Mouse (Mus musculus) limb, embryonic 12.5 days (tissue): Measurements from ENCODE around the gene Tnn. TPM values are rescaled to one million over a fixed set of nuclear protein-coding genes. Genes with fewer than 3 reads are reported as not detected.

Experiments
- ATAC-seq: fragments of 200-750 bp; cut with Nextera tagmentation; 2 replicates; pipeline ENCODE4 v1.8.0; 2017; ENCODE audit warnings: low read depth, moderate TSS enrichment; ENCODE audit not compliant: insufficient number of reproducible peaks, insufficient read depth, low FRiP score, low TSS enrichment
- H3K27ac ChIP-seq: fragments of 300-500 bp; sonication (generic); 2 replicates; pipeline ENCODE4 v1.5.1; 2016; ENCODE audit warnings: mild to moderate bottlenecking, moderate library complexity
- H3K27me3 ChIP-seq: fragments of 300-500 bp; sonication (generic); 2 replicates; pipeline ENCODE4 v1.6.1; 2016; ENCODE audit warnings: mild to moderate bottlenecking, moderate library complexity
- H3K36me3 ChIP-seq: fragments of 300-500 bp; sonication (generic); 2 replicates; pipeline ENCODE4 v1.6.1; 2016; ENCODE audit warnings: mild to moderate bottlenecking, moderate library complexity
- H3K4me1 ChIP-seq: fragments of 300-500 bp; sonication (generic); replicated peaks from 2 replicates; pipeline ENCODE4 v1.6.1; 2016
- H3K4me2 ChIP-seq: fragments of 300-500 bp; sonication (generic); 2 replicates; pipeline ENCODE4 v1.6.1; 2016; ENCODE audit warnings: mild to moderate bottlenecking, moderate library complexity
- H3K4me3 ChIP-seq: fragments of 300-500 bp; sonication (generic); replicated peaks from 2 replicates; pipeline ENCODE4 v1.5.1; 2016; ENCODE audit warnings: mild to moderate bottlenecking
- H3K9ac ChIP-seq: fragments of 300-500 bp; sonication (generic); replicated peaks from 2 replicates; pipeline ENCODE4 v1.6.1; 2016; ENCODE audit warnings: mild to moderate bottlenecking, moderate library complexity
- H3K9me3 ChIP-seq: fragments of 300-500 bp; sonication (generic); 2 replicates; pipeline ENCODE4 v1.6.1; 2016; ENCODE audit warnings: mild to moderate bottlenecking, moderate library complexity
- WGBS: fragments of 180-500 bp; shearing (Covaris S2); methylation state at CpG from one replicate; pipeline ENCODE4 v1.1.7; 2016; 5-methylcytosine and 5-hydroxymethylcytosine counted together
- polyA plus RNA-seq: library from polyadenylated mRNA; unstranded; fragments of >200 nt; fragmentation: Nextera tagmentation; extraction: Ambion mirVana; gene quantifications from 2 replicates; pipeline ENCODE4 v1.2.1, GENCODE M21; 2016

The Tnn gene
- polyA plus RNA-seq, 1 experiment from 2014 or later, result 0.14 TPM

- no peaks in the 10 kb centered on the region for H3K9me3 ChIP-seq
- H3K27ac ChIP-seq, result no peak overlapping the region
- no peak for ATAC-seq
- 88% methylated on average over 2 of the region's 2 CpGs for WGBS
- no peaks in the 10 kb centered on the region for H3K27me3 ChIP-seq
- H3K36me3 ChIP-seq, result no peaks in the 10 kb centered on the region
- H3K4me2 ChIP-seq, result no peak overlapping the region
- H3K4me3 ChIP-seq, result no peak overlapping the region
- no peak overlapping the region for H3K9ac ChIP-seq
- H3K4me1 ChIP-seq, result no peaks in the 10 kb centered on the region
Observed at GRCm38 (mm10) chr1:160052556-160053315, 100.6 kb downstream of the Tnn start.

DNA sequence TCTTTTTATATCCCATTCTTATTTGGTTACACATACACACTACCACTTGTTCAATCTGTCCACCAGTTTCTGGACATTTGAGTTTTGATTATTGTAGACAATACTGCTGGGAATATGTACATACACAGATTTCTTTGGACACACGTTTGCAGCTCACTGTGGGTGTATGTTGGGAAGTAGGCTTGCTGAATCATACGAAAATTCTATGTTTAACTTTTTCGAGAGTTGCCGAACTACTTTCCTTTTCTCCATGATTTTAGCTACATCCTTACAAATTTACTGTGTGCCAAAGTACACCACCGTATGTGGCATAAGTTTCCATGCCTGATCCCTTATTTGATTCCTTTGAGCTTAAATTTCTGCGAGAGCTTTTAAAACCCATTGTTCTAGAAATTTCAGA, 102.5 kb downstream of the Tnn start:
- no peak for ATAC-seq

DNA sequence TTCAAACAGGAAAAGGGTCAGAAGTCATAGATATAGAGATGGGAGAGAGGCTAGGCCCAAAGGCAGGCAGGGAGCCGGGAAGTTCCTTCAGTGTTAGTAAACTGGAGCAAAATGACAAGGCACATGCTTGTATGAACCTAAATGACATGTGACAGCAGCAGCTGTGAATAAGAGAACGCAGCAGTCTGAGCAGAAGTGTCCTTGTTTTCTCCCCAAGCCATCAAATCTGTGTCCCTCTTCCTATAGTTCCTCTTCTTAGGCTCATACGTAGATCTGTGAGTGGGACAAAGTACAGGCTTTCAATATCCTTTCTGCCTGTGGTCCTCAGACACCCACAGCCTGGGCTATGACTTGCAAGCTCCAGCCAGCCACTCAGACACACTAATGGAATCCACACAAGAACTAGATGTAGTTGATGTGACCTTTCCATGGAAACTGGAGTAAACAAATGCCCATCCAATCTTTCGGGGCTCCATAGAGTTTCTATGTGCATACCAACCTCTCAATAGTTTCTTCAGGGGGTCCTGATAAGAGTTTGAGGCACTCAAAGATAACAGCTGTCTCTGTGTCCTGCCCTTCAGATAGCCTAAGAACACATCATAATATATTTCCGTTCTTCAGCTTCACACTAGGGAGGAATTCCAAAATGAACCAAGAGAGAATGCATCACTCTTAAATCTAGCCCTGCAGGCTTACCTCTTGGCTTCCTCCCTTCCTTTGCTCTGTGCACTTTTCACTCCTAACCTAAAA, 104.1 kb downstream of the Tnn start:
- Histone ChIP-seq H3K27ac (no peak overlapping the region), H3K9ac (no peak overlapping the region), H3K9me3 (no peaks in the 10 kb centered on the region), H3K36me3 (no peaks in the 10 kb centered on the region), H3K4me3 (no peak overlapping the region), H3K4me2 (no peak overlapping the region), H3K27me3 (no peaks in the 10 kb centered on the region), H3K4me1 (no peaks in the 10 kb centered on the region)
- ATAC-seq, result no peak
- WGBS, result 83% methylated on average over 5 of the region's 5 CpGs

More for the DNA sequence above, 102.5 kb downstream of the Tnn start:
- Histone ChIP-seq H3K4me2 (no peak overlapping the region), H3K27ac (no peak overlapping the region), H3K9me3 (no peaks in the 10 kb centered on the region), H3K4me3 (no peak overlapping the region), H3K36me3 (no peaks in the 10 kb centered on the region), H3K4me1 (no peaks in the 10 kb centered on the region), H3K9ac (no peak overlapping the region), H3K27me3 (no peaks in the 10 kb centered on the region)
- WGBS, result 86% methylated on average over 6 of the region's 6 CpGs

- no peaks in the 10 kb centered on the region for H3K9me3 ChIP-seq
- H3K27ac ChIP-seq, result no peak overlapping the region
- no peaks in the 10 kb centered on the region for H3K4me1 ChIP-seq
- 89% methylated on average over 7 of the region's 7 CpGs for WGBS
- no peak overlapping the region for H3K4me3 ChIP-seq
- ATAC-seq, result no peak
- no peak overlapping the region for H3K9ac ChIP-seq
- H3K4me2 ChIP-seq, result no peak overlapping the region
- no peaks in the 10 kb centered on the region for H3K36me3 ChIP-seq
- 0 out of 2 replicates have a peak, but pooled peaks cover 7% of the 10 kb centered on the region for H3K27me3 ChIP-seq
Observed at GRCm38 (mm10) chr1:160047481-160047931, 105.9 kb downstream of the Tnn start.

DNA sequence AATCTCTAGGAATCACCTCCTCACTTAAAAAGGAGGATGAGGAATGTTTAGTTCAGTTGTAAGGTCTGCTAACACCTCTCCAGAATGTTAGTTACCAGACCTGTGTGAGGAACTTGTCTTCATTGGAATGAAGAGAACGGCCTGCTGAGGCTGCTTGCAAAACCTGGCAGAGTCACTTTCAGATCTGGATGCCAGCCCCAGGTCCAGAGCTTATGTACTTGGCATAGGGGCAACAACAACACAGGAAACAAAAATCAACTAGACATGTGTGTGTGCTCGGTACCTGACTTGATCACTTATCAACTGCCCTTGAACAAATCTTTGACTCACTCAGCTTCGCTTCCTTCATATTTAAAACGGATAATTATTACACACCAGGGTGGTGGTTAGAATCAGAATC, 106.6 kb downstream of the Tnn start:
- ATAC-seq, result no peak
- WGBS, result 71% methylated on average over 4 of the region's 4 CpGs
- no peaks in the 10 kb centered on the region for H3K9me3 ChIP-seq
- H3K27me3 ChIP-seq, result 0 out of 2 replicates have a peak, but pooled peaks cover 7% of the 10 kb centered on the region
- no peaks in the 10 kb centered on the region for H3K4me1 ChIP-seq
- no peak overlapping the region for H3K4me2 ChIP-seq
- no peak overlapping the region for H3K9ac ChIP-seq
- H3K27ac ChIP-seq, result no peak overlapping the region
- H3K36me3 ChIP-seq, result no peaks in the 10 kb centered on the region
- H3K4me3 ChIP-seq, result no peak overlapping the region

- H3K27ac ChIP-seq, result no peak overlapping the region
- no peak for ATAC-seq
- H3K4me1 ChIP-seq, result no peaks in the 10 kb centered on the region
- H3K27me3 ChIP-seq, result 0 out of 2 replicates have a peak, but pooled peaks cover 7% of the 10 kb centered on the region
- H3K4me3 ChIP-seq, result no peak overlapping the region
- H3K9me3 ChIP-seq, result no peaks in the 10 kb centered on the region
- H3K4me2 ChIP-seq, result no peak overlapping the region
- H3K36me3 ChIP-seq, result no peaks in the 10 kb centered on the region
- no peak overlapping the region for H3K9ac ChIP-seq
- WGBS, result 90% methylated on average over 5 of the region's 5 CpGs
Observed at GRCm38 (mm10) chr1:160045971-160046370, 107.4 kb downstream of the Tnn start.

DNA sequence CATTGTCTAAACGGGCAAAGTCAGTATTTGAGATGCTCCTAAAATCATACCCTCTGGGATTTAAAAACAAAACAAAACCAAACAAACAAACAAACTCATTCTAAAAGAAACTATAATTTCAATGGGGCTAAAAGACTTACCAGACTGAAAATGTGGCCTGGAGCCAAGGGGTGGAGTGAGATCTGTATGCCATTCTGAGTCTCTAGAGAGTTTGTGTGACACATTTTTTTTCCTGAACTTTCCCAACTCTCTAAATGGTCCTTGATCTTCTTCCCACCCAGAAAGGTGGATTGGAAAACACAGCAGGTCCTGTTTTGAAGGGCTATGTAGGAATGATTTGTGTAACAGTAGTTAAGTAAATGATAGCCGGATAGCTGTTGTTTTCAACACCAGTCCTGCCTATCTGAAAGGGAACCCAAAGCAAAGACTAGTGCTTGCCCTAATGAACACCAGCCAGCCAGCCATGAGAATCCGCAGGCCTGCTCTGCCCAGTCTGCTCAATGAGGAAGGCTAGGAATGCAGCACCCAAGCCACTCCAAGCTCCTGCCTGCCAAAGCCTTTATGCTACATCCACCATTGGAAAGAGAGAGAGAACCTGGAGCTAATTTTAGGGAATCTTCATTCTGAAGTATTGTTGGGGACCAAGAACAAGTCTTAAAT, 108.2 kb downstream of the Tnn start:
- H3K36me3 ChIP-seq, result no peaks in the 10 kb centered on the region
- H3K27me3 ChIP-seq, result 0 out of 2 replicates have a peak, but pooled peaks cover 7% of the 10 kb centered on the region
- H3K4me3 ChIP-seq, result peak overlapping the region; percentile 49; the same call in 1 of the 2 replicates
- H3K27ac ChIP-seq, result no peak overlapping the region
- no peaks in the 10 kb centered on the region for H3K9me3 ChIP-seq
- 59% methylated on average over 3 of the region's 3 CpGs for WGBS
- ATAC-seq, result no peak
- no peaks in the 10 kb centered on the region for H3K4me1 ChIP-seq
- peak overlapping the region; percentile 76 for H3K4me2 ChIP-seq
- H3K9ac ChIP-seq, result no peak overlapping the region

- Histone ChIP-seq H3K36me3 (no peaks in the 10 kb centered on the region), H3K4me1 (no peaks in the 10 kb centered on the region), H3K27me3 (0 out of 2 replicates have a peak, but pooled peaks cover 7% of the 10 kb centered on the region), H3K4me3 (peak within 1 kb of the TSS; percentile 49), H3K9me3 (no peaks in the 10 kb centered on the region), H3K27ac (no peak within 1 kb of the TSS), H3K4me2 (peak within 1 kb of the TSS; percentile 76), H3K9ac (peak within 1 kb of the TSS; percentile 63)
- ATAC-seq, result peak; percentile 74
- WGBS, result 3% methylated on average over 33 of the region's 33 CpGs
Observed at GRCm38 (mm10) chr1:160044237-160045021, 109.0 kb downstream of the Tnn start, which contains the start of gene 4930523C07Rik. Gene 4930523C07Rik, plus strand, starts transcription at chr1:160044382.

GRCm38 (mm10) chr1:160043271-160043975, 110.0 kb downstream of the Tnn start:
- H3K4me2 ChIP-seq, result peak overlapping the region; percentile 76
- no peaks in the 10 kb centered on the region for H3K9me3 ChIP-seq
- H3K36me3 ChIP-seq, result no peaks in the 10 kb centered on the region
- no peak overlapping the region for H3K27ac ChIP-seq
- WGBS, result 89% methylated on average over 13 of the region's 13 CpGs
- H3K27me3 ChIP-seq, result 0 out of 2 replicates have a peak, but pooled peaks cover 7% of the 10 kb centered on the region
- no peak overlapping the region for H3K9ac ChIP-seq
- H3K4me1 ChIP-seq, result no peaks in the 10 kb centered on the region
- H3K4me3 ChIP-seq, result no peak overlapping the region
- no peak for ATAC-seq

- Histone ChIP-seq H3K27me3 (0 out of 2 replicates have a peak, but pooled peaks cover 7% of the 10 kb centered on the region), H3K36me3 (no peaks in the 10 kb centered on the region), H3K4me1 (no peaks in the 10 kb centered on the region), H3K4me2 (no peak overlapping the region), H3K9ac (no peak overlapping the region), H3K4me3 (no peak overlapping the region), H3K27ac (no peak overlapping the region), H3K9me3 (no peaks in the 10 kb centered on the region)
- no peak for ATAC-seq
- 78% methylated on average over 7 of the region's 7 CpGs for WGBS
Observed at GRCm38 (mm10) chr1:160042351-160042750, 111.0 kb downstream of the Tnn start.
